Mouse (Mus musculus) G1E (cell line): ENCODE measurements at regions not wholly inside any gene's neighbourhood (a gene's known extent, or its start where the extent isn't known, plus 50 kb on each side); places are given as distances from the start of the nearest gene placed in this dataset.

ENCODE experiments used
- CTCF ChIP-seq: IDR thresholded peaks from 2 replicates; pipeline ENCODE4 v1.5.1; 2012; ENCODE audit warnings: low read depth, low read length, inconsistent platforms, mixed read lengths
- GATA1 ChIP-seq: IDR thresholded peaks from 2 replicates; pipeline ENCODE4 v1.6.1; 2012; ENCODE audit warnings: borderline replicate concordance, low read length, inconsistent platforms, mixed read lengths

DNA sequence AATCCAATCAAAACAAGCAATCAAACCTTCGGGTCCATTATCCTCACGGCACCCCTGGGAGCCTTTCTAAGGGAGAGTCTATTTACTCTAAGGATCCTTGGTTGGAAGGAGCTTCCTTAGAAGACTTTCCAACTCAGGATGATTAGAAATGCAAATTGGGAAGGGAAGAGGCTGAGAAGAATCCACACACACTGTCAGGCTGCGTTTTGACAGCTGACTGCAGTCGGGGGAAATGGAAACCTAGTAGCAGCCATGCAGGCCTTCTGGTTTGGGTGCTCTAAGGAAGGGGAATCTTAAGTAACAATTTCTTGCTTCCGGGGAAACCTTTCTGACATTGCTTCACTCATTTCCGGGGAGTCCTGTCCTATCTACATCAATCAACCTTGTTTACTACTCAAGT, 139.6 kb upstream of the Cttnbp2 start:
- TF ChIP-seq GATA1, result no peak
- no peak for TF ChIP-seq CTCF
